Mouse (Mus musculus) adrenal gland, adult (tissue): Measurements from ENCODE around the gene Cpne7.
A peak's percentile ranks its signal among the peaks of the same experiment; 100 is the strongest.

ENCODE experiments used
- DNase-seq, 2 experiments: peaks; one replicate each; pipeline ENCODE4 v3.0.0; 2022 to 2023; ENCODE audit warnings: low spot score in 1 of 2; ENCODE audit not compliant: inconsistent age in 2 of 2

Cpne7 gene

GRCm38 (mm10) chr8:123181391-123181790 is 64.2 kb downstream of the Cpne7 start:
- DNase-seq, result peak; percentile 57 to 77
